Mouse (Mus musculus): ENCODE results near the gene Tmem59l.
"Not testable (repeated sequence)": the region's sequence is repeated elsewhere in the genome, so short reads cannot be mapped to it uniquely, and the experiment has no call there.

Tmem59l gene

GRCm38 (mm10) chr8:70486941-70487520, at the start of gene Tmem59l:
Gene Tmem59l (minus strand): TSS chr8:70487358.
- DNase-seq (ENCODE audit: low spot score) = no peak

GRCm38 (mm10) chr8:70535701-70536100, 48.5 kb upstream of the Tmem59l start:
- no peak for DNase-seq (ENCODE audit: low spot score)

- DNase-seq (ENCODE audit: low spot score) = no peak
These were observed 48.1 kb upstream of the Tmem59l start for GRCm38 (mm10) chr8:70535221-70535620.

- no peak for DNase-seq (ENCODE audit: low spot score)
These were observed 47.1 kb upstream of the Tmem59l start for GRCm38 (mm10) chr8:70534281-70534680.

GRCm38 (mm10) chr8:70530314-70530713, 43.2 kb upstream of the Tmem59l start:
- no peak for DNase-seq (ENCODE audit: low spot score)

- no peak for DNase-seq (ENCODE audit: low spot score)
These were observed 42.6 kb upstream of the Tmem59l start for GRCm38 (mm10) chr8:70529741-70530161.

GRCm38 (mm10) chr8:70529299-70529698, 42.1 kb upstream of the Tmem59l start:
- DNase-seq (ENCODE audit: low spot score) = no peak

GRCm38 (mm10) chr8:70528182-70528797, 41.1 kb upstream of the Tmem59l start:
- DNase-seq (ENCODE audit: low spot score) = no peak

- peak; percentile 99 for DNase-seq (ENCODE audit: low spot score)
These were observed 40.5 kb upstream of the Tmem59l start, which contains the start of the genes Fkbp8 and Kxd1 for GRCm38 (mm10) chr8:70527512-70528181. Gene Fkbp8 (plus strand): TSS chr8:70527724. Gene Kxd1 (minus strand): TSS chr8:70527956.

- no peak for DNase-seq (ENCODE audit: low spot score)
These were observed 40.0 kb upstream of the Tmem59l start for GRCm38 (mm10) chr8:70527111-70527511.

- DNase-seq (ENCODE audit: low spot score) = peak; percentile 96
These were observed 35.6 kb upstream of the Tmem59l start for GRCm38 (mm10) chr8:70522592-70523403.

GRCm38 (mm10) chr8:70519606-70520005, 32.4 kb upstream of the Tmem59l start:
- no peak for DNase-seq (ENCODE audit: low spot score)

GRCm38 (mm10) chr8:70519043-70519442, 31.9 kb upstream of the Tmem59l start:
- DNase-seq (ENCODE audit: low spot score) = no peak

GRCm38 (mm10) chr8:70517940-70518643, 30.9 kb upstream of the Tmem59l start:
- no peak for DNase-seq (ENCODE audit: low spot score)

- DNase-seq (ENCODE audit: low spot score) = no peak
These were observed 26.3 kb upstream of the Tmem59l start for GRCm38 (mm10) chr8:70513441-70513840.

GRCm38 (mm10) chr8:70512253-70512903, 25.2 kb upstream of the Tmem59l start:
- no peak for DNase-seq (ENCODE audit: low spot score)

- no peak for DNase-seq (ENCODE audit: low spot score)
These were observed 24.6 kb upstream of the Tmem59l start for GRCm38 (mm10) chr8:70511770-70512169.

GRCm38 (mm10) chr8:70511174-70511573, 24.0 kb upstream of the Tmem59l start:
- not testable (repeated sequence) for DNase-seq (ENCODE audit: low spot score)

GRCm38 (mm10) chr8:70510228-70510915, 23.2 kb upstream of the Tmem59l start, which contains the start of gene Uba52:
Gene Uba52 (minus strand): TSS chr8:70510801.
- peak; percentile 96 for DNase-seq (ENCODE audit: low spot score)

- DNase-seq (ENCODE audit: low spot score) = no peak
These were observed 22.3 kb upstream of the Tmem59l start for GRCm38 (mm10) chr8:70509281-70509952.

Measured in testis, postnatal 10 days (tissue).